Mouse (Mus musculus) splenic B cell, adult 2 months (primary cell): ENCODE measurements around the gene Gls2.
"Not testable (repeated sequence)": the region's sequence is repeated elsewhere in the genome, so short reads cannot be mapped to it uniquely, and the experiment has no call there.

ENCODE experiments used
- DNase-seq: peaks from one replicate; pipeline ENCODE4 v3.0.0-alpha.2; 2011; ENCODE audit warnings: low read depth, low spot score
- H3K27me3 ChIP-seq: 2 replicates; pipeline ENCODE4 v1.6.1; 2012; ENCODE audit warnings: mild to moderate bottlenecking, low read length, moderate library complexity, mixed read lengths; ENCODE audit not compliant: control insufficient read depth, poor library complexity, insufficient read depth, severe bottlenecking
- H3K36me3 ChIP-seq: 2 replicates; pipeline ENCODE4 v1.6.1; 2012; ENCODE audit warnings: mild to moderate bottlenecking, low read length, moderate library complexity, mixed read lengths; ENCODE audit not compliant: control insufficient read depth, poor library complexity, insufficient read depth, severe bottlenecking

Gls2 gene

GRCm38 (mm10) chr10:128194024-128194550, at the start of gene Gls2:
TSS of gene Gls2 (plus strand) at chr10:128194457.
- DNase-seq: peak; percentile 74

GRCm38 (mm10) chr10:128144961-128145360, 49.3 kb upstream of the Gls2 start:
- Histone ChIP-seq H3K27me3 (no peaks in the 10 kb centered on the region), H3K36me3 (no peaks in the 10 kb centered on the region)
- DNase-seq: no peak

More at GRCm38 (mm10) chr10:128194024-128194550, at the start of gene Gls2:
- Histone ChIP-seq H3K27me3 (no peaks in the 10 kb centered on the region), H3K36me3 (no peaks in the 10 kb centered on the region)

- H3K36me3 ChIP-seq: no peaks in the 10 kb centered on the region
- no peak for DNase-seq
- H3K27me3 ChIP-seq: no peaks in the 10 kb centered on the region
Observed at GRCm38 (mm10) chr10:128148789-128149365, 45.4 kb upstream of the Gls2 start.

- H3K36me3 ChIP-seq: no peaks in the 10 kb centered on the region
- peak; percentile 34 for DNase-seq
- H3K27me3 ChIP-seq: no peaks in the 10 kb centered on the region
Observed at GRCm38 (mm10) chr10:128149592-128149991, 44.7 kb upstream of the Gls2 start.

- no peak for DNase-seq
- no peaks in the 10 kb centered on the region for H3K36me3 ChIP-seq
- H3K27me3 ChIP-seq: no peaks in the 10 kb centered on the region
Observed at GRCm38 (mm10) chr10:128150941-128151340, 43.3 kb upstream of the Gls2 start.

- no peak for DNase-seq
- Histone ChIP-seq H3K27me3 (no peaks in the 10 kb centered on the region), H3K36me3 (no peaks in the 10 kb centered on the region)
Observed at GRCm38 (mm10) chr10:128153978-128154377, 40.3 kb upstream of the Gls2 start.

GRCm38 (mm10) chr10:128165726-128166125, 28.5 kb upstream of the Gls2 start:
- not testable (repeated sequence) for H3K36me3 ChIP-seq, DNase-seq, H3K27me3 ChIP-seq

- no peak for DNase-seq
- H3K27me3 ChIP-seq: no peaks in the 10 kb centered on the region
- no peaks in the 10 kb centered on the region for H3K36me3 ChIP-seq
Observed at GRCm38 (mm10) chr10:128167091-128167490, 27.2 kb upstream of the Gls2 start.

- not testable (repeated sequence) for DNase-seq, H3K27me3 ChIP-seq, H3K36me3 ChIP-seq
Observed at GRCm38 (mm10) chr10:128171348-128171747, 22.9 kb upstream of the Gls2 start.

GRCm38 (mm10) chr10:128175302-128175701, 19.0 kb upstream of the Gls2 start:
- H3K27me3 ChIP-seq: no peaks in the 10 kb centered on the region
- DNase-seq: no peak
- no peaks in the 10 kb centered on the region for H3K36me3 ChIP-seq

GRCm38 (mm10) chr10:128175996-128176755, 18.1 kb upstream of the Gls2 start:
- Histone ChIP-seq H3K27me3 (no peaks in the 10 kb centered on the region), H3K36me3 (no peaks in the 10 kb centered on the region)
- peak; percentile 83 for DNase-seq

GRCm38 (mm10) chr10:128177316-128177715, 16.9 kb upstream of the Gls2 start:
- Histone ChIP-seq H3K36me3 (no peaks in the 10 kb centered on the region), H3K27me3 (no peaks in the 10 kb centered on the region)
- DNase-seq: no peak

- Histone ChIP-seq H3K27me3 (no peaks in the 10 kb centered on the region; the same call in 1 of the 2 replicates), H3K36me3 (no peaks in the 10 kb centered on the region)
- no peak for DNase-seq
Observed at GRCm38 (mm10) chr10:128179989-128180388, 14.3 kb upstream of the Gls2 start, which contains the start of gene Rbms2. TSS of gene Rbms2 (minus strand) at chr10:128180297.

GRCm38 (mm10) chr10:128184296-128184695, 10.0 kb upstream of the Gls2 start:
- H3K36me3 ChIP-seq: no peaks in the 10 kb centered on the region
- DNase-seq: no peak
- H3K27me3 ChIP-seq: no peaks in the 10 kb centered on the region; the same call in 1 of the 2 replicates

GRCm38 (mm10) chr10:128185277-128185940, 8.8 kb upstream of the Gls2 start:
- DNase-seq: no peak
- Histone ChIP-seq H3K36me3 (no peaks in the 10 kb centered on the region), H3K27me3 (no peaks in the 10 kb centered on the region; the same call in 1 of the 2 replicates)
